Mouse (Mus musculus) liver, postnatal 0 days (tissue): ENCODE measurements around the gene Brinp3.

Experiments
- CTCF ChIP-seq: sonication (generic); IDR thresholded peaks from 2 replicates; pipeline ENCODE4 v1.5.1; 2016; ENCODE audit warnings: antibody characterized with exemption, low read depth
- EP300 ChIP-seq: IDR thresholded peaks from 2 replicates; pipeline ENCODE4 v1.6.1; 2016; ENCODE audit warnings: antibody characterized with exemption, low read depth, mild to moderate bottlenecking

DNA sequence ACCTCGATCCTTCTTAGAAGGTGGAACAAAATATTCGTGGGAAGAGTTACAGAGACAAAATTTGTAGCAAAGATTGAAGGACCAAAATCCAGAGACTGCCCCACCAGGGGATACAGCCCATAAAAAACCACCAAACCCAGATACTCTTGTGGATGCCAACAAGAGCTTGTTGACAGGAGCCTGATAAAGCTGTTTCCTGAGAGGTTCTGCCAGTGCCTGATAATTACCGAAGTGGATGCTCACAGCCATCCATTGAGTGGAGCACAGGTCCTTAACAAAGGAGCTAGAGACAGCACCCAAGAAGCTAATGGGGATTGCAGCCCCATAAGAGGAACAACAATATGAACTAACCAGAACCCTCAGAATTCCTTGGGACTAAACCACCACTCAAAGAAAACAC is 67.6 kb downstream of the Brinp3 start:
- TF ChIP-seq CTCF: no peak
- no peak for TF ChIP-seq EP300
